Mouse (Mus musculus) hindbrain, embryonic 13.5 days (tissue): ENCODE measurements around the gene Hus1b. TPM values are rescaled to one million over a fixed set of nuclear protein-coding genes. Genes with fewer than 3 reads are reported as not detected.
A peak's percentile ranks its signal among the peaks of the same experiment; 100 is the strongest.

Source experiments
- ATAC-seq: fragments of 200-750 bp; cut with Nextera tagmentation; 2 replicates; pipeline ENCODE4 v1.8.0; 2017; ENCODE audit warnings: moderate TSS enrichment; ENCODE audit not compliant: low FRiP score
- H3K27ac ChIP-seq: fragments of 300-500 bp; sonication (generic); 2 replicates; pipeline ENCODE4 v1.5.1; 2015; ENCODE audit warnings: inconsistent platforms, mild to moderate bottlenecking, moderate library complexity
- H3K27me3 ChIP-seq: fragments of 300-500 bp; sonication (generic); 2 replicates; pipeline ENCODE4 v1.6.1; 2015; ENCODE audit warnings: mild to moderate bottlenecking, inconsistent platforms
- H3K36me3 ChIP-seq: fragments of 300-500 bp; sonication (generic); 2 replicates; pipeline ENCODE4 v1.6.1; 2015; ENCODE audit warnings: mild to moderate bottlenecking, inconsistent platforms
- H3K4me1 ChIP-seq: fragments of 300-500 bp; sonication (generic); replicated peaks from 2 replicates; pipeline ENCODE4 v1.6.1; 2015; ENCODE audit warnings: inconsistent platforms
- H3K4me2 ChIP-seq: fragments of 300-500 bp; sonication (generic); 2 replicates; pipeline ENCODE4 v1.6.1; 2015; ENCODE audit warnings: inconsistent platforms, mild to moderate bottlenecking, moderate library complexity
- H3K4me3 ChIP-seq: fragments of 300-500 bp; sonication (generic); 2 replicates; pipeline ENCODE4 v1.5.1; 2015; ENCODE audit warnings: mild to moderate bottlenecking, inconsistent platforms
- H3K9ac ChIP-seq: fragments of 300-500 bp; sonication (generic); 2 replicates; pipeline ENCODE4 v1.6.1; 2015; ENCODE audit warnings: mild to moderate bottlenecking, inconsistent platforms
- H3K9me3 ChIP-seq: fragments of 300-500 bp; sonication (generic); 2 replicates; pipeline ENCODE4 v1.6.1; 2016; ENCODE audit warnings: inconsistent platforms
- WGBS: fragments of 180-500 bp; shearing (Covaris S2); methylation state at CpG from one replicate; pipeline ENCODE4 v1.1.7; 2015; 5-methylcytosine and 5-hydroxymethylcytosine counted together
- polyA plus RNA-seq: library from polyadenylated mRNA; unstranded; fragments of >200 nt; fragmentation: Nextera tagmentation; extraction: Ambion mirVana; gene quantifications from 2 replicates; pipeline ENCODE4 v1.2.1, GENCODE M21; 2015

Gene Hus1b
- polyA plus RNA-seq, 1 experiment from 2014 or later, result not detected

- Histone ChIP-seq H3K4me1 (no peaks in the 10 kb centered on the region), H3K36me3 (peaks cover 19% of the 10 kb centered on the region), H3K27me3 (no peaks in the 10 kb centered on the region), H3K9ac (no peak overlapping the region), H3K27ac (no peak overlapping the region), H3K9me3 (no peaks in the 10 kb centered on the region), H3K4me2 (no peak overlapping the region), H3K4me3 (no peak overlapping the region)
- WGBS, result 68% methylated on average over 6 of the region's 6 CpGs
- no peak for ATAC-seq
Measured at GRCm38 (mm10) chr13:30932972-30933371, 14.6 kb downstream of the Hus1b start.

DNA sequence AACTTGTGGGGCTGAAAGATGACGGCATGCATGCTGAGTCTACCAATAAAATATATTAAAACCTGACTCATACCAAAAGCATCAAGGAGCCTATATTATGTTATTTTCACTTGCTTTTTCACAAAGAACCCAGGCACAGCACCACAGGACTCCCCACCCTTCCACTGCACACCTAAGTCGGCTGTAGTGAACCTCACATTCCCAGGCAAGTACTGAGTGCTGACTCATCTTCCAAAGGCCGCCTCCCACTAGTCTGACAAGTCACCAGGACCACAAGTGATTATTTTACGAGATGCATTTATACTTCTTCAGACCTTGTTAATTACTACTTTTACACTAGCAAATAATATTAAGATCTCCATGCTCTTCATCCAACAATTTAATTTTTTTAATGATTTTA lies 15.9 kb downstream of the Hus1b start:
- Histone ChIP-seq H3K27ac (no peak overlapping the region), H3K9me3 (no peaks in the 10 kb centered on the region), H3K9ac (no peak overlapping the region), H3K36me3 (peaks cover 18% of the 10 kb centered on the region), H3K27me3 (no peaks in the 10 kb centered on the region), H3K4me3 (no peak overlapping the region), H3K4me2 (no peak overlapping the region), H3K4me1 (no peaks in the 10 kb centered on the region)
- no peak for ATAC-seq
- 88% methylated on average over 4 of the region's 4 CpGs for WGBS

GRCm38 (mm10) chr13:30929119-30929518 lies 18.4 kb downstream of the Hus1b start:
- 91% methylated on average over 2 of the region's 2 CpGs for WGBS
- no peak for ATAC-seq

GRCm38 (mm10) chr13:30924269-30924668 lies 23.3 kb downstream of the Hus1b start:
- no peak overlapping the region for H3K27ac ChIP-seq
- no peaks in the 10 kb centered on the region for H3K27me3 ChIP-seq
- H3K9me3 ChIP-seq, result no peaks in the 10 kb centered on the region
- H3K36me3 ChIP-seq, result peaks cover 27% of the 10 kb centered on the region
- no peak overlapping the region for H3K4me3 ChIP-seq
- no peaks in the 10 kb centered on the region for H3K4me1 ChIP-seq
- H3K4me2 ChIP-seq, result no peak overlapping the region
- no peak for ATAC-seq
- 88% methylated on average over 6 of the region's 6 CpGs for WGBS
- H3K9ac ChIP-seq, result no peak overlapping the region

More at GRCm38 (mm10) chr13:30929119-30929518, 18.4 kb downstream of the Hus1b start:
- peaks cover 22% of the 10 kb centered on the region for H3K36me3 ChIP-seq
- H3K9ac ChIP-seq, result no peak overlapping the region
- no peaks in the 10 kb centered on the region for H3K27me3 ChIP-seq
- no peaks in the 10 kb centered on the region for H3K9me3 ChIP-seq
- no peak overlapping the region for H3K4me2 ChIP-seq
- no peak overlapping the region for H3K4me3 ChIP-seq
- no peaks in the 10 kb centered on the region for H3K4me1 ChIP-seq
- H3K27ac ChIP-seq, result no peak overlapping the region

- H3K4me1 ChIP-seq, result no peaks in the 10 kb centered on the region
- WGBS, result 92% methylated on average over 4 of the region's 4 CpGs
Measured at GRCm38 (mm10) chr13:30921914-30922313, 25.6 kb downstream of the Hus1b start.

GRCm38 (mm10) chr13:30913757-30914156 lies 33.8 kb downstream of the Hus1b start:
- Histone ChIP-seq H3K4me2 (no peak overlapping the region), H3K36me3 (peaks cover 8% of the 10 kb centered on the region; the same call in 1 of the 2 replicates), H3K9ac (no peak overlapping the region), H3K27ac (no peak overlapping the region), H3K4me3 (no peak overlapping the region), H3K4me1 (peaks cover 3% of the 10 kb centered on the region), H3K27me3 (no peaks in the 10 kb centered on the region), H3K9me3 (no peaks in the 10 kb centered on the region)
- no peak for ATAC-seq

More at GRCm38 (mm10) chr13:30921914-30922313, 25.6 kb downstream of the Hus1b start:
- H3K27ac ChIP-seq, result no peak overlapping the region
- no peaks in the 10 kb centered on the region for H3K27me3 ChIP-seq
- H3K36me3 ChIP-seq, result peaks cover 28% of the 10 kb centered on the region
- ATAC-seq, result no peak
- no peak overlapping the region for H3K9ac ChIP-seq
- no peak overlapping the region for H3K4me3 ChIP-seq
- no peak overlapping the region for H3K4me2 ChIP-seq
- H3K9me3 ChIP-seq, result no peaks in the 10 kb centered on the region

DNA sequence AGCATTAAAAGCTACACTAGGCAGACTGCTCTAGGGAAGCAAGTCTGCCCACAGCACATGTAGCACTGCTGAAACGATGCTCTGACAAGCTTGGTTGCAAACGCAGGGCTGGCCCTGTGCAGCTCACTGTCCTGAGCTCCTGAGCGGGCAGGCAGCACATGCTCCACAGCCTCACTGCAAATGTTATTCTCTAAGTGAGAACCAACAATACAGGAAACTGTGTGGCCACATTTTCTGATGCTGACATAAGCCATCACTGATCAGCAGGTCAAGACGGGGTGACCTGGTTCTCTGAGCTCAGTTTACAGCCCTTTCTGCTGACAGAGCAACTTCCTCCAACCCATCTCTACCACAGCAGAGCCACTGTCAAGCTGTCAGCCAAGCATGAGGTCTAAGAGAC lies 34.5 kb downstream of the Hus1b start:
- no peak for ATAC-seq
- H3K9ac ChIP-seq, result no peak overlapping the region
- 44% methylated on average over 4 of the region's 4 CpGs for WGBS
- H3K4me1 ChIP-seq, result peaks cover 3% of the 10 kb centered on the region
- no peak overlapping the region for H3K4me2 ChIP-seq
- H3K9me3 ChIP-seq, result no peaks in the 10 kb centered on the region
- H3K27me3 ChIP-seq, result no peaks in the 10 kb centered on the region
- H3K36me3 ChIP-seq, result peaks cover 8% of the 10 kb centered on the region; the same call in 1 of the 2 replicates
- peak overlapping the region; percentile 48; the same call in 1 of the 2 replicates for H3K27ac ChIP-seq
- H3K4me3 ChIP-seq, result no peak overlapping the region

DNA sequence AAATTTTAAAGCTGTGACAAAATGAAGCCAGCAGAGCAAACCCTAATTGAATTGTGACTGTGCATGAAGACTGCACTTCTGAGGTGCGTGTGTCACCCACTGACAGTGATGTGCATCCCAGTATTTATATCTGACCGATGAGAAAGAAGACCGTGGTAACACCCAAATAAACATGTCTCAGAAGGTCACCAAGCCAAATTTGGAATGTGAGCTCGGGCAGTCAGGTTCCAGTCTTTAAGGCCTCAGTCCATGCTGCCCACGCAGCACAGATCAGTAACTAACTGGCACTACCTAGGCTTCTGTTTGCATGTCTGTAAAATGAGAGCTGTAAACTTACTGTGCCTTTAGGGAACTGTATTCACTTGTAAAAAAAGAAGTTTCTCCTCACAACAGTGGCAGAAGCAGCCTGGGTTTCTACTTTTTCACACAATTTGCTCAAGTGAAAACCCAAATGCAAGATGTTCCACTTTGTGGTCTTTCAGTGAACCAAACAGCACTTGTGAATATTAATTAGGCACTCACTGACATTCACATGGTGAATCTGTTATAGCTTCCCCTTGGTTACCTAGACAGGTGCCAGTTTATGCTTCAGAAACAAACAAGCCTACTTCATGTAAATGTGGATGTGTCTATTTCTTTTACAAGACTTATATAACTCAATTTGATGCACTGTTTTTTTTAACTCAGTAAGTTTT lies 35.5 kb downstream of the Hus1b start:
- peaks cover 3% of the 10 kb centered on the region for H3K4me1 ChIP-seq
- H3K27me3 ChIP-seq, result no peaks in the 10 kb centered on the region
- H3K36me3 ChIP-seq, result peaks cover 8% of the 10 kb centered on the region; the same call in 1 of the 2 replicates
- H3K4me2 ChIP-seq, result no peak overlapping the region
- no peak overlapping the region for H3K9ac ChIP-seq
- H3K27ac ChIP-seq, result no peak overlapping the region
- ATAC-seq, result no peak
- whole genome bisulfite sequencing, result 73% methylated on average over 5 of the region's 5 CpGs
- no peak overlapping the region for H3K4me3 ChIP-seq
- H3K9me3 ChIP-seq, result no peaks in the 10 kb centered on the region

GRCm38 (mm10) chr13:30910889-30911288 lies 36.7 kb downstream of the Hus1b start:
- H3K9ac ChIP-seq, result no peak overlapping the region
- no peak overlapping the region for H3K4me2 ChIP-seq
- no peaks in the 10 kb centered on the region for H3K27me3 ChIP-seq
- H3K4me3 ChIP-seq, result no peak overlapping the region
- 74% methylated on average over 5 of the region's 5 CpGs for WGBS
- H3K36me3 ChIP-seq, result peaks cover 10% of the 10 kb centered on the region; the same call in 1 of the 2 replicates
- no peak for ATAC-seq
- H3K9me3 ChIP-seq, result no peaks in the 10 kb centered on the region
- H3K4me1 ChIP-seq, result peaks cover 3% of the 10 kb centered on the region
- no peak overlapping the region for H3K27ac ChIP-seq

DNA sequence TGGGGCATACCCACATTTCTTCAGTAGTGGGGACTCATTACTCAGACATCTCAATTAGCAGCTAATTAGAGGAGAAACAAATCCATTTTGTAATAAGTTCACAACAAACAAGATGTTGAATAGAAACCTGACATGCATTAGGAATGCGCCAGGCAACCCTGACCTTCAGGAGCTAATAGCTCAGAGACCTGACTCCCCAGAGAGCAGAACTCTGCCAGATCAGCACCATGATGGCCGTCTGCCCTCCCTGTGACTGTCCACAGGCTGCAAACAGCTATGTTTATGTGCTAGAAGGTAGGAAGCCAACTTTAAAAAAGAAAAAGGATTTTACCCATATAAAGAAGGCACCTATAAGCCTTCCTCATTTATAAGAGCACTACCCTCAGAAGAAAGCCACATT lies 45.3 kb downstream of the Hus1b start:
- H3K27me3 ChIP-seq, result no peaks in the 10 kb centered on the region
- no peaks in the 10 kb centered on the region for H3K4me1 ChIP-seq
- peaks cover 29% of the 10 kb centered on the region for H3K36me3 ChIP-seq
- no peak overlapping the region for H3K4me3 ChIP-seq
- 51% methylated on average over 2 of the region's 2 CpGs for WGBS
- no peak for ATAC-seq
- no peak overlapping the region for H3K4me2 ChIP-seq
- H3K9me3 ChIP-seq, result no peaks in the 10 kb centered on the region
- no peak overlapping the region for H3K9ac ChIP-seq
- H3K27ac ChIP-seq, result no peak overlapping the region

DNA sequence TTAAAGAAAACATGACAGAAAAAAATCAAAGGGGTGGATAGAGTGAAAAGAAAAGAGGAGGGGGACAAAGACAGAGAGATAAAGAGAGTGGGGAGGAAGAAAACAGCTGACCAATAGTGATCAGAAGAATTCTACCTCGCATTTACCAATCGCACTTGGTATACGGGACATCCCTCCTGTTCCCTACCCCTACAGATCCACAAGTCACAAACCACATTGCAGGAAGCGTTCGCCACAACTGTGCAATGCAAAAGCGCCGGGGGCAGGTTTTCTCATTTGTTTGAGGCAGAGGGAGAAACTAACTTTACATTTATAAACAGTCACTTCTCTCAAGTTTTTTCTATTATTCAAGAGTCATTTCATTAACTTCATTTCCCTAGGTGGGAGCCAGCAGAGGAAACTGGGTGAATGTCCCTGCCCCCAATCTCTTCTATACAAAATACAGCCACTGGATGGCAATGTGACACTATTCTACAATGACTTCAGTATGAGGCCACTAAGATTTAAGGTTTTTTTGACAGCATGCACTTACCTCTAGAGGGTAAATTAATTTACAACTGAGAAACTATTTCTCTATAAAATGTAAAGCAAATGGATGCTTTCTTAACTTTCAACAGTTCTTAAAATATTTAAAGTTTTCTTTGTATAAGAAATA lies 46.0 kb downstream of the Hus1b start:
- Histone ChIP-seq H3K36me3 (peaks cover 29% of the 10 kb centered on the region), H3K4me3 (no peak overlapping the region), H3K9ac (no peak overlapping the region), H3K27me3 (no peaks in the 10 kb centered on the region), H3K9me3 (no peaks in the 10 kb centered on the region), H3K4me2 (no peak overlapping the region), H3K27ac (no peak overlapping the region), H3K4me1 (no peaks in the 10 kb centered on the region)
- ATAC-seq, result no peak
- 89% methylated on average over 7 of the region's 7 CpGs for WGBS
